Comparison of ENCODE assay signal across 24 mouse cellular contexts in the genomic region with DNA sequence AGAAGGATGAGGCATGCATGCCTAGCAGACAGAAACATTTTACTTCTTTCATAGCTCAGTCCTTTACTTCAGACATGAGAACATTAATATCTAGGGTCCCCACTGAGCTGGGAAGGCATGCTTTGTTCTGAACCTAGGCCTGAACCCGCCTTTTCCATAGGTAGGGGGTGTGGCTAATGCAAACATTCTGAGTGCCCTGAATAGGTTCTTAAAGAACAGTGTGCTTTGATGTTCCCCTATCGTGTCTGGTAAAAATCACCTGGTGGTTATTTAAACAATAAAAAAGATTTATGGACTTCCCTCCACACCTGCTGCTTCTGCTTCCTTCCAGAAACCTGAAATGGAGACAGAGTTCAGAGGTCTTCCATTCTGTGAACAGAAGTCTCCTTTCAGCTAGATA.
"Had no signal": no experiment of that assay in that cellular context is flagged by ENCODE, and none has a peak within 500 bp of the region (broad histone marks: within the 10 kb centered on the region; RNA-seq: fewer than 3 reads in every experiment).

No protein-coding gene starts in this region.

- H3K36me3 ChIP-seq: limb, embryonic 12.5 days; limb, embryonic 15.5 days; lung, embryonic 15.5 days; stomach, embryonic 15.5 days had no signal

- ATAC-seq: liver, postnatal 0 days; midbrain, embryonic 13.5 days; midbrain, embryonic 16.5 days had no signal

- H3K4me3 ChIP-seq: limb, embryonic 12.5 days; limb, embryonic 15.5 days; lung, embryonic 15.5 days; megakaryocyte, embryonic 14.5 days; midbrain, embryonic 10.5 days; midbrain, embryonic 13.5 days; myocyte; neural tube, embryonic 13.5 days; stomach, embryonic 15.5 days had no signal

- DNase-seq: kidney, adult 18-20 months; kidney, adult 9 months; kidney, postnatal 25 days; left cerebral cortex, postnatal 4 days; liver, postnatal 0 days; lung, postnatal 10 days; lung, postnatal 4 days; retina, postnatal 1 day; right cerebral cortex, postnatal 25 days; thymus, adult 18-20 months; thymus, postnatal 36 days had no signal

- H3K27ac ChIP-seq: kidney, postnatal 0 days; limb, embryonic 12.5 days; limb, embryonic 15.5 days; liver, embryonic 14.5 days; lung, embryonic 15.5 days; midbrain, embryonic 10.5 days; midbrain, embryonic 13.5 days; neural tube, embryonic 13.5 days; stomach, embryonic 15.5 days had no signal

- H3K4me2 ChIP-seq: limb, embryonic 12.5 days; limb, embryonic 15.5 days; liver, embryonic 11.5 days; lung, embryonic 15.5 days; midbrain, embryonic 13.5 days; neural tube, embryonic 13.5 days; stomach, embryonic 15.5 days had no signal

- H3K9me3 ChIP-seq: limb, embryonic 12.5 days; limb, embryonic 15.5 days; lung, embryonic 15.5 days; megakaryocyte, embryonic 14.5 days; midbrain, embryonic 10.5 days; midbrain, embryonic 13.5 days; neural tube, embryonic 13.5 days; stomach, embryonic 15.5 days had no signal

- H3K9ac ChIP-seq: limb, embryonic 12.5 days; limb, embryonic 15.5 days; liver, embryonic 14.5 days; liver, postnatal 0 days; lung, embryonic 15.5 days; midbrain, embryonic 13.5 days; neural tube, embryonic 13.5 days; stomach, embryonic 15.5 days had no signal

- H3K27me3 ChIP-seq: limb, embryonic 12.5 days; limb, embryonic 15.5 days; lung, embryonic 15.5 days; midbrain, embryonic 13.5 days; neural tube, embryonic 13.5 days; stomach, embryonic 15.5 days had no signal

- H3K4me1 ChIP-seq: limb, embryonic 15.5 days; midbrain, embryonic 13.5 days; neural tube, embryonic 13.5 days; stomach, embryonic 15.5 days had no signal
